Mouse (Mus musculus): ENCODE measurements around the gene Snx11.

GRCm38 (mm10) chr11:96761984-96762383, 15.4 kb downstream of the Snx11 start:
- TF ChIP-seq CTCF (IDR thresholded peaks at IDR 0.05; ENCODE audit: low read depth) (no peak), EP300 (IDR thresholded peaks at IDR 0.05; ENCODE audit: low read depth) (no peak)
